Mouse (Mus musculus): ENCODE results near the gene Btbd1.

Btbd1 gene

GRCm38 (mm10) chr7:81858968-81859721 is 29.9 kb upstream of the Btbd1 start, which contains the start of gene Tm6sf1:
Tm6sf1 (plus strand) TSS chr7:81859001.
- Histone ChIP-seq H3K27me3 (ENCODE audit: control insufficient read depth, insufficient read depth, low read length, poor library complexity, severe bottlenecking) (no peaks in the 10 kb centered on the region), H3K36me3 (ENCODE audit: control insufficient read depth, insufficient read depth, low read length, poor library complexity, severe bottlenecking) (no peaks in the 10 kb centered on the region)
- DNase-seq (ENCODE audit: low read depth, low spot score) = peak; percentile 40

- Histone ChIP-seq H3K27me3 (ENCODE audit: control insufficient read depth, insufficient read depth, low read length, poor library complexity, severe bottlenecking) (no peaks in the 10 kb centered on the region), H3K36me3 (ENCODE audit: control insufficient read depth, insufficient read depth, low read length, poor library complexity, severe bottlenecking) (no peaks in the 10 kb centered on the region)
- no peak for DNase-seq (ENCODE audit: low read depth, low spot score)
Observed at GRCm38 (mm10) chr7:81858236-81858635, 29.0 kb upstream of the Btbd1 start.

- Histone ChIP-seq H3K36me3 (ENCODE audit: control insufficient read depth, insufficient read depth, low read length, poor library complexity, severe bottlenecking) (no peaks in the 10 kb centered on the region), H3K27me3 (ENCODE audit: control insufficient read depth, insufficient read depth, low read length, poor library complexity, severe bottlenecking) (no peaks in the 10 kb centered on the region)
- DNase-seq (ENCODE audit: low read depth, low spot score) = no peak
Observed at GRCm38 (mm10) chr7:81856221-81856620, 27.0 kb upstream of the Btbd1 start.

- Histone ChIP-seq H3K36me3 (ENCODE audit: control insufficient read depth, insufficient read depth, low read length, poor library complexity, severe bottlenecking) (no peaks in the 10 kb centered on the region), H3K27me3 (ENCODE audit: control insufficient read depth, insufficient read depth, low read length, poor library complexity, severe bottlenecking) (no peaks in the 10 kb centered on the region)
- DNase-seq (ENCODE audit: low read depth, low spot score) = no peak
Observed at GRCm38 (mm10) chr7:81855694-81856093, 26.5 kb upstream of the Btbd1 start, which contains the start of gene Gm10160. Gm10160 (minus strand) TSS chr7:81855794.

GRCm38 (mm10) chr7:81854568-81855307 is 25.5 kb upstream of the Btbd1 start:
- Histone ChIP-seq H3K36me3 (ENCODE audit: control insufficient read depth, insufficient read depth, low read length, poor library complexity, severe bottlenecking) (no peaks in the 10 kb centered on the region), H3K27me3 (ENCODE audit: control insufficient read depth, insufficient read depth, low read length, poor library complexity, severe bottlenecking) (no peaks in the 10 kb centered on the region)
- DNase-seq (ENCODE audit: low read depth, low spot score) = peak; percentile 51

- Histone ChIP-seq H3K27me3 (ENCODE audit: control insufficient read depth, insufficient read depth, low read length, poor library complexity, severe bottlenecking) (no peaks in the 10 kb centered on the region), H3K36me3 (ENCODE audit: control insufficient read depth, insufficient read depth, low read length, poor library complexity, severe bottlenecking) (no peaks in the 10 kb centered on the region)
- no peak for DNase-seq (ENCODE audit: low read depth, low spot score)
Observed at GRCm38 (mm10) chr7:81851706-81852105, 22.5 kb upstream of the Btbd1 start.

GRCm38 (mm10) chr7:81850171-81850570 is 20.9 kb upstream of the Btbd1 start:
- Histone ChIP-seq H3K27me3 (ENCODE audit: control insufficient read depth, insufficient read depth, low read length, poor library complexity, severe bottlenecking) (no peaks in the 10 kb centered on the region), H3K36me3 (ENCODE audit: control insufficient read depth, insufficient read depth, low read length, poor library complexity, severe bottlenecking) (no peaks in the 10 kb centered on the region)
- no peak for DNase-seq (ENCODE audit: low read depth, low spot score)

GRCm38 (mm10) chr7:81849633-81850032 is 20.4 kb upstream of the Btbd1 start:
- no peak for DNase-seq (ENCODE audit: low read depth, low spot score)
- Histone ChIP-seq H3K36me3 (ENCODE audit: control insufficient read depth, insufficient read depth, low read length, poor library complexity, severe bottlenecking) (no peaks in the 10 kb centered on the region), H3K27me3 (ENCODE audit: control insufficient read depth, insufficient read depth, low read length, poor library complexity, severe bottlenecking) (no peaks in the 10 kb centered on the region)

- DNase-seq (ENCODE audit: low read depth, low spot score) = peak; percentile 68
- no peaks in the 10 kb centered on the region for H3K36me3 ChIP-seq (ENCODE audit: control insufficient read depth, insufficient read depth, low read length, poor library complexity, severe bottlenecking)
- no peaks in the 10 kb centered on the region for H3K27me3 ChIP-seq (ENCODE audit: control insufficient read depth, insufficient read depth, low read length, poor library complexity, severe bottlenecking)
Observed at GRCm38 (mm10) chr7:81849214-81849613, 20.0 kb upstream of the Btbd1 start.

- no peak for DNase-seq (ENCODE audit: low read depth, low spot score)
- Histone ChIP-seq H3K36me3 (ENCODE audit: control insufficient read depth, insufficient read depth, low read length, poor library complexity, severe bottlenecking) (no peaks in the 10 kb centered on the region), H3K27me3 (ENCODE audit: control insufficient read depth, insufficient read depth, low read length, poor library complexity, severe bottlenecking) (no peaks in the 10 kb centered on the region)
Observed at GRCm38 (mm10) chr7:81847777-81848176, 18.5 kb upstream of the Btbd1 start.

GRCm38 (mm10) chr7:81847010-81847409 is 17.8 kb upstream of the Btbd1 start:
- no peak for DNase-seq (ENCODE audit: low read depth, low spot score)
- H3K36me3 ChIP-seq (ENCODE audit: control insufficient read depth, insufficient read depth, low read length, poor library complexity, severe bottlenecking) = no peaks in the 10 kb centered on the region

GRCm38 (mm10) chr7:81846008-81846407 is 16.8 kb upstream of the Btbd1 start:
- Histone ChIP-seq H3K27me3 (ENCODE audit: control insufficient read depth, insufficient read depth, low read length, poor library complexity, severe bottlenecking) (no peaks in the 10 kb centered on the region), H3K36me3 (ENCODE audit: control insufficient read depth, insufficient read depth, low read length, poor library complexity, severe bottlenecking) (no peaks in the 10 kb centered on the region)
- DNase-seq (ENCODE audit: low read depth, low spot score) = no peak

More at GRCm38 (mm10) chr7:81847010-81847409, 17.8 kb upstream of the Btbd1 start:
- H3K27me3 ChIP-seq (ENCODE audit: control insufficient read depth, insufficient read depth, low read length, poor library complexity, severe bottlenecking) = no peaks in the 10 kb centered on the region

- no peak for DNase-seq (ENCODE audit: low read depth, low spot score)
- Histone ChIP-seq H3K27me3 (ENCODE audit: control insufficient read depth, insufficient read depth, low read length, poor library complexity, severe bottlenecking) (no peaks in the 10 kb centered on the region), H3K36me3 (ENCODE audit: control insufficient read depth, insufficient read depth, low read length, poor library complexity, severe bottlenecking) (no peaks in the 10 kb centered on the region)
Observed at GRCm38 (mm10) chr7:81845313-81845712, 16.1 kb upstream of the Btbd1 start.

- DNase-seq (ENCODE audit: low read depth, low spot score) = no peak
- Histone ChIP-seq H3K27me3 (ENCODE audit: control insufficient read depth, insufficient read depth, low read length, poor library complexity, severe bottlenecking) (no peaks in the 10 kb centered on the region), H3K36me3 (ENCODE audit: control insufficient read depth, insufficient read depth, low read length, poor library complexity, severe bottlenecking) (no peaks in the 10 kb centered on the region)
Observed at GRCm38 (mm10) chr7:81844801-81845200, 15.6 kb upstream of the Btbd1 start.

GRCm38 (mm10) chr7:81843903-81844302 is 14.7 kb upstream of the Btbd1 start:
- Histone ChIP-seq H3K27me3 (ENCODE audit: control insufficient read depth, insufficient read depth, low read length, poor library complexity, severe bottlenecking) (no peaks in the 10 kb centered on the region), H3K36me3 (ENCODE audit: control insufficient read depth, insufficient read depth, low read length, poor library complexity, severe bottlenecking) (no peaks in the 10 kb centered on the region)
- no peak for DNase-seq (ENCODE audit: low read depth, low spot score)
